Mouse (Mus musculus) hematopoietic stem cell, adult 5-6 weeks (primary cell): ENCODE data around the gene Slc17a5. TPM values are rescaled to one million over a fixed set of nuclear protein-coding genes. Genes with fewer than 3 reads are reported as not detected.
"Not testable (repeated sequence)": the region's sequence is repeated elsewhere in the genome, so short reads cannot be mapped to it uniquely, and the experiment has no call there.

Experiments
- ATAC-seq, 2 experiments: fragments of 125-278 bp in 1 of 2; replicated peaks in 1 of 2; 2 replicates each; pipeline ENCODE4 v1.8.0; 2016 to 2017; ENCODE audit warnings: inconsistent platforms in 2 of 2, mild to moderate bottlenecking in 2 of 2, moderate number of reproducible peaks in 2 of 2, low read depth in 1 of 2, moderate TSS enrichment in 1 of 2; ENCODE audit not compliant: low FRiP score in 2 of 2, poor library complexity in 2 of 2, severe bottlenecking in 2 of 2, insufficient read depth in 1 of 2, low TSS enrichment in 1 of 2
- total RNA-seq: library from RNA; stranded (forward); fragments of 172-1452, 232-1000 nt; gene quantifications from 2 replicates; pipeline ENCODE4 v1.2.3, GENCODE M21; 2017

Slc17a5 gene
- total RNA-seq, 1 experiment from 2014 or later = 7.0 TPM

DNA sequence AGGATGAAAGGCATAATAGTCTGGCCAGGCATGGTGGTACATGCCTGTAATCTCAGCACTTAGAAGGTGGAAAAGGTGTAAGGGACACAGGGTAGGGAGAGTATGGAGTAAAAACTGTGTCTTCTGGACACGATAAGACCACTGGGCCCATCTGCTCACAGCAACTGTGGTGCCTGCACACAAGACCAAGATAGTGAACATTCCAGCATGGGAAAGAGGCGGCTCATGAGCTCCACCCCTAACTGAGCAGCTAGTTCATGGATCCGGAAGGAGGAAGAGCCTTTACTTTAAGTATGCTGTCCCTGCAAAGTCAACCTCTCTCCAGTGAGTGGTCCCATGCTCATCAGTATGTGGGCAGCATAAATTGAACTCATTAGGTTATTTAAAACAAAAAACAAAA is 83.2 kb downstream of the Slc17a5 start:
- ATAC-seq = no peak

DNA sequence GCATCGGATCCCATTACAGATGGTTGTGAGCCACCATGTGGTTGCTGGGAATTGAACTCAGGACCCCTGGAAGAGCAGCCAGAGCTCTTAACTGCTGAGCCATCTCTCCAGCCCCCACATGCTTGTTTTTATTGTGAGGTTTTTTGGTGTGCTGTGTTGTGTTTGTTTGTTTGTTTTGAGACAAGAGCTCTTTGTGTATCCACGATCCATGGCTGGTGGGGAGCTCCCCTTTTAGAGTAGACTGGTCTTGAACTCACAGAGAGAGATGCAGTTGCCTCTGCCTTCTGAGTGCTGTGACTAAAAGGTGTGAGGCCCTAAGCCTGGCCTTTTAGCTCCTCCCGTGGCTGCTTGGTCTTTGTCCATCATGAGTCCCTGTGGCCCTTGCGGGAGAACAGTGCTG is 83.7 kb downstream of the Slc17a5 start:
- ATAC-seq = no peak

DNA sequence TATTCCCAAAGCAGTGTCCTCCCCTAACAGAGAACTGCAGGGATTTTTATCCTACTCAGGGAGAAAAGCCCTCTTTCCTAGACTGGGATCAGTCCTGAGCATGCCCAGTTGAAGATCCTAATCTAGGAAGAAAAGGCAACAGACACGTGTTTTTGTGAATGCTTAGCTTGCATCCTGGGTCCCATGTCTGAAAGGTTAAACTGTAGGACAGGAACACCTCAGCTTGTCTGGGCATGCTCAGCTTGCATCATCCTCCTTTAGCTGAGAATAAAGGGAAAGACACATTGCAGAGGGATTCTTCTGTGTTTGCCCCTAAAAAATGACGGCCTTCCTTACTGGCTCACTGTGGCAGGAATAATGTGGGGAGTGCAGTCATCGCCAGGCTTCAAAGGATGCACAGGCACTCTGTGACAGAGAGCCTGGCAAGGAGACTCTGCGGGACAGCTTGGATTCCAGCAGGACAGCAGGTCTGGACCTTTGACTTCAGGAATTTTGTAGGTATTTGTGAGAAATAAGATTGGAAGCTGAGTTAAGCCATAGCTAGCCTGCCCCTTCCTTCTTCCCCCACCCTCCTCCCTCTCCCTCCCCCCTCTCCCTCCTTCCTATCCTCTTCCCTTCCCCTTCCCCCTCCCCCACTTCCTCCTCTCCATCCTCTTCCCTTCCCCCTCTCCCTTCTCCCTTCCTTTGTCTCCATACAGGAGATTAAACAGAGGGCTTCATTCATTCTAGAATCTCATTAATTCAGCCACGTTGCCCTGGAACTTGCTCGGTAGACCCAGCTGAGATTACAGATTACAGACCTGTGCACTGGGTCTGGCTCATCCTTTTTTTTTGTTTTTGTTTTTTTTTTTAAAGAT is 84.4 kb downstream of the Slc17a5 start:
- ATAC-seq = no peak

GRCm38 (mm10) chr9:78501284-78501683 is 86.6 kb downstream of the Slc17a5 start:
- no peak for ATAC-seq

DNA sequence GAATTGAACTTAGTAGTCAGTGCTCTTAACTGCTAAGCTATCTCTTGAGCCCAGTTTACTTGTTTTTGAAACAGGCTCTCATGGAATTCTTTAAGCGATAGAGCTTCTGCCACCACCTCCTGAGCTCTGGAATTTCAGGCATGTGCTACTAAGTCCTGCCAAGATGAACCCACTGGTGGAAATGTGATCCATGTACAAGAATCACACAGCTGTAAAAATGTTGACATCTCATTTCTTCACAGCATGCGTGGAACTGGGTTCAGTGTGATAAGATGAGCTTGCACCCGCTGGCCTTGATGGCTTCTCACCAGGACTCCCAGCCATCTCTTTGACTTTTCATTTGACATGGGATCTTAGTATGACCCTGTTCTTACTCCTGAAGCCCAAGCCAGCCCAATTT is 87.5 kb downstream of the Slc17a5 start:
- ATAC-seq = no peak

DNA sequence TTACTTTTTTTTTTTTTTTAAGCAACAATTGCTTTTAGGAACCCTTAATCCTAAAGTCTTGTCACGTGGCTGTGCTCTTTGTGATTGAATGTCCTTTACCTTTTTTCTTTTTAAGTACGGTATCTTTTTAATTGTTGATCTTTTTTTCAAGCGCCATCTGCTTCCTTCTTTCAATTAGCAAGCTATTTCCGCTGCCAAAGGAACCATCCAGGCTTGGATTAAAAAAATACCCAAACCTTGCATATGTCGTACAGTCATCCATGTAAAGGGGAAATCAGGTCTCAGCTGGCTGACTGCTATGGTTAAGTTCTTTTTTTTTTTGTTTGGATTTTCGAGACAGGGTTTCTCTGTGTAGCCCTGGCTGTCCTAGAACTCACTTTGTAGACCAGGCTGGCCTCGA is 94.7 kb downstream of the Slc17a5 start:
- 0 out of 4 replicates have a peak, but pooled peaks of 1 of the 2 experiments have one; percentile 4 for ATAC-seq

DNA sequence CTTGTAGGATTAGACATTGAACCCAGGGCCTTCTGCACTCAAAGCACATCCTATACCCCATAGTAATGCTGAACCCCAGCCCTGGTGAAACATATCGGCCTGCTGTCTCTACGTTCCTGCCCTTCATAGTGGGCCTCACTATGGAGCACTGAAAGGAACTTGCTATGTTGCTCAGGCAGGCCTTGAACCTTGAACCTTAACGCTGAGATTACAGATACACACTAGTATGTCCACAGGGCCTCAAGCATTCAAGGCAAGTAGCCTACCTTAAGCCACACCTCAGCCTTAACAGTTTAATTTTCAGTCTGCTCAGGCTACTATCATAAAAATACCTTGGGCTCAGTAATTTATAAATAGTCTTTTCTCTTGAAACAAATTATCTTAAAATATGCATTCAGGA is 95.6 kb downstream of the Slc17a5 start:
- ATAC-seq = no peak

DNA sequence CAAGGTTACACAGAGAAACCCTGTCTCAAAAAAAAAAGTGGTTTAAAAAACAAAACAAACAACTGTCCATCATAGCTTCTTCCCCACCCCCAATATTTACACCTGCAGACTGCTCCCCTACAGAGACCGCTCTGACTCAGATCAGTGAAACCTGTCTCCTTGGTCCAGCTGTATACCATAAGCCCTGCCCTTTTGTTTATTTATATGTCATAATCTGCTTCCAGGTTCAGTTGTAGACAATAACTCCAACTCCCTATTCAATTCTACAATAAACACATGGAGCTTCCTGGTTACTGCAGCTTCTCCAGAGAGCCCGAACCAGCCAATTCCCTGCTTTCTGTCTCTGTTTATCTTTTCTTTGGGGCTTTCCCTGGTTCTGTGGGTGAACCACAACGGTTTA is 96.7 kb downstream of the Slc17a5 start:
- no peak for ATAC-seq

GRCm38 (mm10) chr9:78488890-78489420 is 98.9 kb downstream of the Slc17a5 start, which contains the start of gene Eef1a1:
Gene Eef1a1, minus strand, starts transcription at chr9:78489151.
- ATAC-seq = peak; percentile 53 to 65; a peak in 3 of 4 replicates

DNA sequence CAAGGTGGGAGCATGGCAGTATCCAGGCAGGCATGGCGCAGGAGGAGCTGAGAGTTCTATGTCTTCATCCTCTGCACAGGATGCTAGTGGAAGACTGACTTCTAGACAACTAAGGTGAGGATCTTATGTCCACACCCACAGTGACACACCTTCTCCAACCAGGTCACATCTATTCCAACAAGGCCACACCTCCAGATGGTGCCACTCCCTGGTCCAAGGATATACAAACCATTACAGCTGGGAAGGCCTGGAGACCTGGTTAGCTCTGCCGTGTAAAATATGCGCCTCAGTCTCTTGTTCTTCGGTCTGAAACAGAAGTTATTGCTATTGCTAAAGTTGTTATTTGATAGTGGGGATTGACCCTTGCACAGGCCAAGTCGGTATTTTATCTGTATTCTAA is 99.8 kb downstream of the Slc17a5 start:
- not testable (repeated sequence) for ATAC-seq

Other genes starting within 250 kb of the Slc17a5 start
- gene Gsta2, start 232.3 kb downstream of the Slc17a5 start, total RNA-seq = not detected in 2 replicates
- gene Dppa5a, start 219.9 kb downstream of the Slc17a5 start, total RNA-seq = not detected in 2 replicates
- gene Ooep, start 209.3 kb downstream of the Slc17a5 start, total RNA-seq = not detected in 2 replicates
- 0.94 and 1.4 TPM in 2 replicates for gene Ddx43, start 192.3 kb downstream of the Slc17a5 start, total RNA-seq
- 18.0 and 20.8 TPM in 2 replicates for gene Cgas, start 144.8 kb downstream of the Slc17a5 start, total RNA-seq
- 25.9 and 47.7 TPM in 2 replicates for gene Mto1, start 139.8 kb downstream of the Slc17a5 start, total RNA-seq
- gene Gm17324, start 139.3 kb downstream of the Slc17a5 start, total RNA-seq = 1.5 TPM in 1 of 2 replicates, not detected in the other
- 13,616 and 15,037 TPM in 2 replicates for gene Eef1a1, start 98.9 kb downstream of the Slc17a5 start, total RNA-seq
- not detected in 2 replicates for gene Cd109, start 27.5 kb upstream of the Slc17a5 start, total RNA-seq